Mouse (Mus musculus) spleen, postnatal 36 days (tissue): ENCODE results near the gene Prom1.
"Not testable (repeated sequence)": the region's sequence is repeated elsewhere in the genome, so short reads cannot be mapped to it uniquely, and the experiment has no call there.

Experiments used
- DNase-seq, 2 experiments: peaks; one replicate each; pipeline ENCODE4 v3.0.0; 2022; ENCODE audit warnings: low spot score in 2 of 2, mixed read lengths in 1 of 2

The Prom1 gene

GRCm38 (mm10) chr5:44101231-44102110, at the start of gene Prom1:
Gene Prom1 (minus strand): TSS chr5:44102032.
- DNase-seq, result no peak

GRCm38 (mm10) chr5:44147732-44148131, 45.9 kb upstream of the Prom1 start:
- DNase-seq, result no peak

GRCm38 (mm10) chr5:44146437-44147332, 44.9 kb upstream of the Prom1 start:
- no peak for DNase-seq

- no peak for DNase-seq
These were observed 41.8 kb upstream of the Prom1 start for GRCm38 (mm10) chr5:44143467-44144235.

GRCm38 (mm10) chr5:44127487-44127886, 25.7 kb upstream of the Prom1 start:
- DNase-seq, result no peak

GRCm38 (mm10) chr5:44126574-44126973, 24.7 kb upstream of the Prom1 start:
- DNase-seq, result not testable (repeated sequence)

GRCm38 (mm10) chr5:44121390-44121789, 19.6 kb upstream of the Prom1 start:
- DNase-seq, result no peak

- no peak for DNase-seq
These were observed 11.3 kb upstream of the Prom1 start for GRCm38 (mm10) chr5:44113138-44113537.

GRCm38 (mm10) chr5:44109121-44109520, 7.3 kb upstream of the Prom1 start:
- no peak for DNase-seq

- DNase-seq, result no peak
These were observed 6.3 kb upstream of the Prom1 start for GRCm38 (mm10) chr5:44108125-44108524.

- DNase-seq, result no peak
These were observed 3.4 kb upstream of the Prom1 start for GRCm38 (mm10) chr5:44105192-44105591.

GRCm38 (mm10) chr5:44104686-44105085, 2.9 kb upstream of the Prom1 start:
- no peak for DNase-seq

- DNase-seq, result no peak
These were observed 2.3 kb upstream of the Prom1 start for GRCm38 (mm10) chr5:44104120-44104519.

GRCm38 (mm10) chr5:44103121-44103520, 1.3 kb upstream of the Prom1 start:
- DNase-seq, result no peak

- DNase-seq, result no peak
These were observed 1.1 kb downstream of the Prom1 start for GRCm38 (mm10) chr5:44100544-44101230.

- no peak for DNase-seq
These were observed 1.7 kb downstream of the Prom1 start for GRCm38 (mm10) chr5:44100187-44100543.

- DNase-seq, result no peak
These were observed 4.8 kb downstream of the Prom1 start for GRCm38 (mm10) chr5:44096996-44097395.

- no peak for DNase-seq
These were observed 5.7 kb downstream of the Prom1 start for GRCm38 (mm10) chr5:44096106-44096505.

GRCm38 (mm10) chr5:44095697-44096096, 6.1 kb downstream of the Prom1 start:
- DNase-seq, result no peak

- no peak for DNase-seq
These were observed 14.8 kb downstream of the Prom1 start for GRCm38 (mm10) chr5:44087034-44087433.

- DNase-seq, result no peak
These were observed 16.0 kb downstream of the Prom1 start for GRCm38 (mm10) chr5:44085871-44086270.
